Mouse (Mus musculus) forebrain, embryonic 13.5 days (tissue): ENCODE data around the gene Kcnn4. TPM values are rescaled to one million over a fixed set of nuclear protein-coding genes. Genes with fewer than 3 reads are reported as not detected.
A peak's percentile ranks its signal among the peaks of the same experiment; 100 is the strongest.

ENCODE experiments used
- ATAC-seq: fragments of 200-750 bp; cut with Nextera tagmentation; 2 replicates; pipeline ENCODE4 v1.8.0; 2017
- H3K27ac ChIP-seq: fragments of 300-500 bp; sonication (generic); 2 replicates; pipeline ENCODE4 v1.5.1; 2015; ENCODE audit warnings: inconsistent platforms, mild to moderate bottlenecking, moderate library complexity
- H3K27me3 ChIP-seq: fragments of 300-500 bp; sonication (generic); 2 replicates; pipeline ENCODE4 v1.6.1; 2015; ENCODE audit warnings: mild to moderate bottlenecking, inconsistent platforms
- H3K36me3 ChIP-seq: fragments of 300-500 bp; sonication (generic); 2 replicates; pipeline ENCODE4 v1.6.1; 2015; ENCODE audit warnings: mild to moderate bottlenecking, inconsistent platforms; ENCODE audit not compliant: poor library complexity, severe bottlenecking
- H3K4me1 ChIP-seq: fragments of 300-500 bp; sonication (generic); 2 replicates; pipeline ENCODE4 v1.6.1; 2015; ENCODE audit warnings: inconsistent platforms
- H3K4me2 ChIP-seq: fragments of 300-500 bp; sonication (generic); 2 replicates; pipeline ENCODE4 v1.6.1; 2015; ENCODE audit warnings: inconsistent platforms, mild to moderate bottlenecking, moderate library complexity
- H3K4me3 ChIP-seq: fragments of 300-500 bp; sonication (generic); 2 replicates; pipeline ENCODE4 v1.5.1; 2015; ENCODE audit warnings: mild to moderate bottlenecking, inconsistent platforms
- H3K9ac ChIP-seq: fragments of 300-500 bp; sonication (generic); 2 replicates; pipeline ENCODE4 v1.6.1; 2015; ENCODE audit warnings: mild to moderate bottlenecking, inconsistent platforms
- H3K9me3 ChIP-seq: fragments of 300-500 bp; sonication (generic); replicated peaks from 2 replicates; pipeline ENCODE4 v1.6.1; 2016; ENCODE audit warnings: inconsistent platforms
- WGBS: fragments of 180-500 bp; shearing (Covaris S2); methylation state at CpG from one replicate; pipeline ENCODE4 v1.1.7; 2015; 5-methylcytosine and 5-hydroxymethylcytosine counted together
- polyA plus RNA-seq: library from polyadenylated mRNA; unstranded; fragments of >200 nt; fragmentation: Nextera tagmentation; extraction: Ambion mirVana; gene quantifications from 2 replicates; pipeline ENCODE4 v1.2.1, GENCODE M21; 2015

Gene Kcnn4
- polyA plus RNA-seq, 1 experiment from 2014 or later: 0.40 TPM

- Histone ChIP-seq H3K9ac (no peak overlapping the region), H3K4me3 (no peak overlapping the region), H3K4me1 (peaks cover 10% of the 10 kb centered on the region), H3K27me3 (no peaks in the 10 kb centered on the region), H3K9me3 (no peaks in the 10 kb centered on the region), H3K36me3 (peaks cover 39% of the 10 kb centered on the region), H3K27ac (no peak overlapping the region), H3K4me2 (no peak overlapping the region)
- WGBS: 63% methylated on average over 7 of the region's 7 CpGs
- ATAC-seq: no peak
Observed at GRCm38 (mm10) chr7:24421648-24422047, 51.6 kb downstream of the Kcnn4 start.

- Histone ChIP-seq H3K9ac (no peak overlapping the region), H3K27ac (no peak overlapping the region), H3K9me3 (no peaks in the 10 kb centered on the region), H3K4me3 (no peak overlapping the region), H3K4me1 (peaks cover 10% of the 10 kb centered on the region), H3K4me2 (no peak overlapping the region), H3K27me3 (no peaks in the 10 kb centered on the region), H3K36me3 (peaks cover 32% of the 10 kb centered on the region)
- 75% methylated on average over 8 of the region's 8 CpGs for WGBS
- ATAC-seq: no peak
Observed at GRCm38 (mm10) chr7:24422251-24422650, 52.2 kb downstream of the Kcnn4 start.

DNA sequence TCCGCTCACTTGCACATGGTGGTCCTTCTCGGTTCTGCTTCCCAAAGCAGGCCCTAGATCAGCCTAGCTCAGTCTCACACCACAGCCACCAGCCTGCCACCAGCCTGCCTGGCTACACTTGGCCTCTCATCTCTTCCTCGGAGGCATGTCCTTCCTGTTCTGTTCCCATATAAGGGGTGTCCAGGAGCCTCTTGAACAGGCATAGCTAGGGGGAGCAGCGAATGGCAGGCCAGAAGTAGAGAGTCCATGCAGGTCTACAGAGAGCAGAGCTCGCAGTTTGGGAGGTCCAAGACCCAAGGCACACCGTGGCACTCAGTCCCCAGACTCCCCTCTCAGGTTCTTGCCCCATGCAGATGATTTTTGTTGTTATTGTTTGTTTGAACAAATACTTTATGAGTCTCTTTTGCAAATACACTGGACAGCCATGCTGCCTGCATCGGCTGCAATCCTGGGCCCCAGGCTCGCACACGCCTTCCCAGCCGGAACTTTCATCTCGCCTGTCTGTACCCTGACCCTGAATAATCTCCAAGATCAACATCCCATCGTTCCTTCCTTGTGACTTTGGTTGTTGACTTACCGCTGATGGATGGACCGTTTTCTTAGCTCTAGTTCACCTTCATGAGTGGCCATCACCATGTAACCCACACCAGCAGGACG is 53.2 kb downstream of the Kcnn4 start:
- no peaks in the 10 kb centered on the region for H3K9me3 ChIP-seq
- ATAC-seq: no peak
- H3K27me3 ChIP-seq: no peaks in the 10 kb centered on the region
- H3K4me3 ChIP-seq: no peak overlapping the region
- H3K36me3 ChIP-seq: peaks cover 31% of the 10 kb centered on the region
- no peak overlapping the region for H3K27ac ChIP-seq
- H3K9ac ChIP-seq: no peak overlapping the region
- no peak overlapping the region for H3K4me2 ChIP-seq
- 89% methylated on average over 15 of the region's 15 CpGs for WGBS
- peaks cover 10% of the 10 kb centered on the region for H3K4me1 ChIP-seq

DNA sequence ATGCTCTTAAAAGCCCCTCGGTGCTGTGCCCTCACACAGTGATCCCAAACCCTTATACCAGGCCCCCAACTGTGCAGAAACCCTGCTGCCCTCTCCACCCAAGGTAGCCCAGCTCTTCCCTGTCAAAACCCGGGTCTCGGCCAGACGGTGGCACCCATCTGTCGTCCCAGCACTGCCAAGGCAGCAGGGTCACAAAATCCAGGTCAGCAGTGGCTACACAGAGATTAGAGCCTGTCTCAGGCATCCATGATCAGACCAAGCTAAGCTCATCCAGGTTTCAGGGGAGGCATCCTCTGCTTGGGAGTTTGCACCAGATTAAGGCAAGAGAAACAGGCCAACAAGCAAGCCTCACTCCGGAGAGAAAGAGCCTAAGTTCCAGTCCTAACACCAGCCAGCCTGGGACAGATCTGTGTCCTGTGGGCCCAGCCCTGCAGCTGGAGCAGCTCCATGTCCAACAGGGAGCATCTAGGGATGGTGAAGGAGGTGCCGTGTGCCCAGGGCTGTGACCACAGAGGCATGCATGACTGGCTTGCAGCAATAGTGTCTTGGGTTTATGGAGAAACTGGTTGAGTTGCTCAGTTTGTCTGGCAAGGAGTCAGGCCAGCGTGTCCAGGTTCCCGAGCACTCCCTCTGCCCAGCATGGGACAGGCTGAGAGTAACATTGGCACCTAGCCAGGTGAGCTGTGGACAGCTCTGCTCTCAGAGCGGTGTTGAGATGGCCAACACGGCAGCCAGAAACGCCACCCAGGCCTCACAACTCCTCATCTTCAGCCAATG is 54.1 kb downstream of the Kcnn4 start:
- H3K4me1 ChIP-seq: peaks cover 8% of the 10 kb centered on the region
- H3K4me2 ChIP-seq: no peak overlapping the region
- no peak overlapping the region for H3K27ac ChIP-seq
- no peak overlapping the region for H3K4me3 ChIP-seq
- ATAC-seq: no peak
- H3K9me3 ChIP-seq: no peaks in the 10 kb centered on the region
- H3K36me3 ChIP-seq: peaks cover 31% of the 10 kb centered on the region
- 85% methylated on average over 12 of the region's 12 CpGs for WGBS
- no peaks in the 10 kb centered on the region for H3K27me3 ChIP-seq
- H3K9ac ChIP-seq: no peak overlapping the region

DNA sequence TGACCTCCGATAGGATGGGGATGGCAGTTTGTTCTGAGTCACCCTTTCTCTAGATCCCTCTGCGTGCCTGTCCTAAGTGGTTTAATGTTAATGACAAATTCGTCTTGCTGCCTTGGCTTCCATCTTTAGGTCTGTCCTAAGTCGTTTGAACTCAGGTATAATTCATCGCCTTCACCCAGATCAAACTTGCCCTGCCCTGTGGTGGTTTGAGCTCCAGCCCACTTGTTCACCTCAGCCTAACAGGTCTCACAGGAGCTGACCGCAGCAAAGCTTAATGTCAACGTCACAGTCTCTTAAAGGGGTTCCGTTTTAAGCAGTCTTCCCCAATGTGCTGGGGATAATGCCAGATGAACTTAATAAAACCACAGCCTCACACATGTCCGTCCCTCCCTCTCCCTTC is 55.9 kb downstream of the Kcnn4 start:
- H3K4me1 ChIP-seq: peaks cover 5% of the 10 kb centered on the region
- ATAC-seq: no peak
- H3K27ac ChIP-seq: no peak overlapping the region
- H3K4me3 ChIP-seq: no peak overlapping the region
- no peak overlapping the region for H3K4me2 ChIP-seq
- H3K9ac ChIP-seq: no peak overlapping the region
- WGBS: 86% methylated on average over 9 of the region's 9 CpGs
- H3K36me3 ChIP-seq: peaks cover 26% of the 10 kb centered on the region
- H3K27me3 ChIP-seq: no peaks in the 10 kb centered on the region
- no peaks in the 10 kb centered on the region for H3K9me3 ChIP-seq

GRCm38 (mm10) chr7:24427168-24427567 is 57.1 kb downstream of the Kcnn4 start:
- peaks cover 5% of the 10 kb centered on the region for H3K4me1 ChIP-seq
- peaks cover 23% of the 10 kb centered on the region for H3K36me3 ChIP-seq
- no peak overlapping the region for H3K4me3 ChIP-seq
- no peak overlapping the region for H3K4me2 ChIP-seq
- no peak overlapping the region for H3K9ac ChIP-seq
- H3K9me3 ChIP-seq: no peaks in the 10 kb centered on the region
- no peak overlapping the region for H3K27ac ChIP-seq
- H3K27me3 ChIP-seq: no peaks in the 10 kb centered on the region
- WGBS: 94% methylated on average over 8 of the region's 8 CpGs
- no peak for ATAC-seq

GRCm38 (mm10) chr7:24428725-24429124 is 58.7 kb downstream of the Kcnn4 start:
- Histone ChIP-seq H3K9ac (no peak overlapping the region), H3K36me3 (peaks cover 7% of the 10 kb centered on the region), H3K27me3 (0 out of 2 replicates have a peak, but pooled peaks cover 2% of the 10 kb centered on the region), H3K27ac (no peak overlapping the region), H3K4me3 (no peak overlapping the region), H3K9me3 (no peaks in the 10 kb centered on the region), H3K4me1 (peaks cover 5% of the 10 kb centered on the region), H3K4me2 (no peak overlapping the region)
- ATAC-seq: no peak
- WGBS: 82% methylated on average over 5 of the region's 5 CpGs

DNA sequence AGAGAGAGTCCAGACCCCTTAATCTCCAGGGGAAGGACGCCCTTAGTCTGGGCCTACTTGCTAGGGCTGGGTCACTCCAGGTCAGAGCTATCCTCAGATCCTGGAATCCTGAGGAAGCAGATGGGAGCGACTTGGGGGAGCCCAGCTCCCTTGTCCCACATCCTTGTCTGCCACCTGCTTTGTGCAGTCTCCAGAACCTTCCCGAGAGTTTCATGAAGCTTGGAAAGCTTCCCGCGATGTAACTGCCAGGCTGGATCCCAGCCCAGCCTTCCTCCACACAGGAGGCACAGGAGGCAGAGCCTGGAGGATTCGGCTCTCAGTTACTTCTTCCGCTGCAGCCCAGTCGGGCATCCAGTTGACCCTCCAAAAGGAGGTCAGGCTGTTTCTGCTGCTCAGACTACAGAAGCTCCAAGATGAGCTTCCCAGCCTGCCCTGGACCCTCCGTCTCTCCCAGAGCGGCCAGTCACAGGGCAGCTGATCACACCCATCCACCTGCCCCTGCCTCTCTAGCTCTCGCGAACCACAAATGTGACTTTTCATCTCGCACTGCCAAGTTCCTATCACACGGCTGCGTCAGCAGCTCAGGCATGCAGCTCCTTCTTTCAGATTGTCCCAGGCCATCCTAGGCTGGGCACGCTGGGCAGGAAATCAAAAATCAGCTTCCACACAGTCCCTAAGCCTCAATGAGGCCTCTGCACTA is 59.5 kb downstream of the Kcnn4 start:
- no peaks in the 10 kb centered on the region for H3K36me3 ChIP-seq
- peak; percentile 67; the same call in 1 of the 2 replicates for ATAC-seq
- H3K4me3 ChIP-seq: no peak overlapping the region
- H3K27me3 ChIP-seq: 0 out of 2 replicates have a peak, but pooled peaks cover 2% of the 10 kb centered on the region
- peak overlapping the region; percentile 40; the same call in 1 of the 2 replicates for H3K27ac ChIP-seq
- H3K9ac ChIP-seq: no peak overlapping the region
- 66% methylated on average over 16 of the region's 16 CpGs for WGBS
- H3K4me1 ChIP-seq: peaks cover 5% of the 10 kb centered on the region
- H3K9me3 ChIP-seq: no peaks in the 10 kb centered on the region
- H3K4me2 ChIP-seq: no peak overlapping the region

DNA sequence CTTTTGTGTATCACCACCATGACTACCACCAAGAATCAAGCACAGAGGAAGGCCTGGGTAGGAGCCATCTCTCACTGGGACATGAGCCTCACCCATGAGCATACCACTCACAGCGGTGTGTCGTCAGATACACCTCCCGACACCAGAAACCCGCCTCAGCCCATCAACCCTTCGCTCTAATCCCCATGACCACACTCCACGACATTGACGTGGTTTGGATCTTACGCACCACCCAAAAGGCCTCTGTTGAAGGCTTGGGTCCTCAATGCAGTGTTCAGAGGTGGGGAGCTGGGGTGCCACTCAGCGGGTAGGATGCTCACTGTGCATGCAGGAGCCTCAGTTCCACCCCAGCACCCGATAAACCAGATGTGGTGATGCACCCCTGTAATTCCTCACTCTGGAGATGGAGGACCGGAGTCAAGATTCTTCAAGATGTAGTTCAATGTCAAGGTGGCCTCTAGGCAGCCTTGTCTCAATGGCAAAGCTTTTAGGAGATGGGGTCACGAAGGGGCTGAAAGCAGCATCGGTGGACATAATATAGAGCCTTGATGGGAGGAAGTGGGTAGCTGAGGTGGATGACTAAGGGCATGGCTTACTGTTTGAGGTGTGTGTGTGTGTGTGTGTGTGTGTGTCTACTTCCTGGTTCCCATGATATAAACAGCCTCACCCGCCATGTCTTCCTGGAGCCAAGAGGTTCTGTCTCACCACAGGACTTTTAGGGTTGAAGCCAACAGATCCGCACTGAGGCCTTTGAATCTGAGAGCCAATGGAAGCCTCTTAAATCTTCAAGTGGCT is 60.7 kb downstream of the Kcnn4 start:
- no peaks in the 10 kb centered on the region for H3K36me3 ChIP-seq
- no peak for ATAC-seq
- no peak overlapping the region for H3K9ac ChIP-seq
- 94% methylated on average over 15 of the region's 15 CpGs for WGBS
- H3K4me2 ChIP-seq: no peak overlapping the region
- 0 out of 2 replicates have a peak, but pooled peaks cover 2% of the 10 kb centered on the region for H3K27me3 ChIP-seq
- H3K9me3 ChIP-seq: no peaks in the 10 kb centered on the region
- H3K4me3 ChIP-seq: no peak overlapping the region
- H3K27ac ChIP-seq: no peak overlapping the region
- peaks cover 5% of the 10 kb centered on the region for H3K4me1 ChIP-seq

- ATAC-seq: no peak
- Histone ChIP-seq H3K4me2 (no peak overlapping the region), H3K9ac (no peak overlapping the region), H3K36me3 (no peaks in the 10 kb centered on the region), H3K27me3 (0 out of 2 replicates have a peak, but pooled peaks cover 2% of the 10 kb centered on the region), H3K4me3 (no peak overlapping the region), H3K27ac (no peak overlapping the region), H3K4me1 (peaks cover 5% of the 10 kb centered on the region), H3K9me3 (no peaks in the 10 kb centered on the region)
- WGBS: 80% methylated on average over 11 of the region's 11 CpGs
Observed at GRCm38 (mm10) chr7:24431713-24432112, 61.6 kb downstream of the Kcnn4 start.

- Histone ChIP-seq H3K4me2 (no peak overlapping the region), H3K9me3 (no peaks in the 10 kb centered on the region), H3K27ac (no peak overlapping the region), H3K9ac (no peak overlapping the region), H3K4me1 (no peaks in the 10 kb centered on the region), H3K4me3 (no peak overlapping the region), H3K36me3 (no peaks in the 10 kb centered on the region), H3K27me3 (0 out of 2 replicates have a peak, but pooled peaks cover 2% of the 10 kb centered on the region)
- no peak for ATAC-seq
- WGBS: 71% methylated on average over 5 of the region's 5 CpGs
Observed at GRCm38 (mm10) chr7:24435305-24435704, 65.2 kb downstream of the Kcnn4 start.
